Mouse (Mus musculus) ES-Bruce4 (cell line): ENCODE results near the gene Panx3.

Source experiments
- CTCF ChIP-seq: IDR thresholded peaks from one replicate; pipeline ENCODE4 v1.8.1; 2011; ENCODE audit warnings: low read depth, low read length
- EP300 ChIP-seq: IDR thresholded peaks from 2 replicates; pipeline ENCODE4 v1.6.1; 2011; ENCODE audit warnings: low read depth, low read length; ENCODE audit not compliant: insufficient read depth
- POLR2A ChIP-seq: IDR thresholded peaks from one replicate; pipeline ENCODE4 v1.8.1; 2011; ENCODE audit warnings: low read length; ENCODE audit not compliant: insufficient read depth

- TF ChIP-seq CTCF (no peak), POLR2A (no peak), EP300 (no peak)
These were observed 3.0 kb downstream of the Panx3 start for GRCm38 (mm10) chr9:37666045-37666444.
